Mouse (Mus musculus): ENCODE measurements around the gene Slc6a5.

DNA sequence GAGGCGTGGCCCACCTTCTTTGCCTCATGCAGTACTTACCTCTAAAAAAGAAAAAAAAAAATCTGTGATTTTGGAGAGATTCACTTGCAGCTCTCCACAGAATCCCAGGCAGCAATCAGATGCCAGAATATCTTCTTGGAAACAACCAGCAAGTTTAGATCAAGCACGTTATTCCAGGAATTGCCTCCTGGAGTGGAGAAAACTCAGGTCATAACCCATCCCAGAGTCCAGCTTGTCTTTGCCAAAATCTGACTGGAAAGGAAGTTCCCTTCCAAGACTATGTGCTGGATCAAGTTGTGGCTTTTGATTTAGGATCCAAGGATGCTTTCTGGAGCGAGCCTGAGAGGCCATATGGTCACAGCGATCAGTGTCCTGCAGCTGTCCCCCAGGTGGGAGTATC, 10.8 kb downstream of the Slc6a5 start:
- TF ChIP-seq POLR2A (IDR thresholded peaks at IDR 0.05; ENCODE audit: control insufficient read depth, extremely low read depth, insufficient read depth, low read length, poor library complexity) = no peak
- no peak for TF ChIP-seq CTCF (IDR thresholded peaks at IDR 0.05; ENCODE audit: borderline replicate concordance, control insufficient read depth, extremely low read depth, insufficient read depth, low read length, poor library complexity)
